Mouse (Mus musculus) intestine, embryonic 15.5 days (tissue): Measurements from ENCODE around the gene Nfe2. TPM values are rescaled to one million over a fixed set of nuclear protein-coding genes. Genes with fewer than 3 reads are reported as not detected.

Experiments
- ATAC-seq: fragments of 200-750 bp; cut with Nextera tagmentation; 2 replicates; pipeline ENCODE4 v1.8.0; 2017; ENCODE audit warnings: moderate TSS enrichment, moderate library complexity
- H3K27ac ChIP-seq: fragments of 300-500 bp; sonication (generic); 2 replicates; pipeline ENCODE4 v1.5.1; 2015; ENCODE audit warnings: mild to moderate bottlenecking, inconsistent platforms
- H3K27me3 ChIP-seq: fragments of 300-500 bp; sonication (generic); replicated peaks from 2 replicates; pipeline ENCODE4 v1.6.1; 2015; ENCODE audit warnings: inconsistent platforms
- H3K36me3 ChIP-seq: fragments of 300-500 bp; sonication (generic); 2 replicates; pipeline ENCODE4 v1.6.1; 2015; ENCODE audit warnings: inconsistent platforms
- H3K4me1 ChIP-seq: fragments of 300-500 bp; sonication (generic); replicated peaks from 2 replicates; pipeline ENCODE4 v1.6.1; 2015; ENCODE audit warnings: inconsistent platforms
- H3K4me2 ChIP-seq: fragments of 300-500 bp; sonication (generic); replicated peaks from 2 replicates; pipeline ENCODE4 v1.6.1; 2015; ENCODE audit warnings: mild to moderate bottlenecking, inconsistent platforms
- H3K4me3 ChIP-seq: fragments of 300-500 bp; sonication (generic); replicated peaks from 2 replicates; pipeline ENCODE4 v1.5.1; 2015; ENCODE audit warnings: inconsistent platforms
- H3K9ac ChIP-seq: fragments of 300-500 bp; sonication (generic); 2 replicates; pipeline ENCODE4 v1.6.1; 2015; ENCODE audit warnings: inconsistent platforms
- H3K9me3 ChIP-seq: fragments of 300-500 bp; sonication (generic); 2 replicates; pipeline ENCODE4 v1.6.1; 2016; ENCODE audit warnings: inconsistent platforms
- WGBS: fragments of 180-500 bp; shearing (Covaris S2); methylation state at CpG from one replicate; pipeline ENCODE4 v1.1.7; 2015; 5-methylcytosine and 5-hydroxymethylcytosine counted together
- polyA plus RNA-seq: library from polyadenylated mRNA; unstranded; fragments of >200 nt; fragmentation: Nextera tagmentation; extraction: Ambion mirVana; gene quantifications from 2 replicates; pipeline ENCODE4 v1.2.1, GENCODE M21; 2015

The Nfe2 gene
- polyA plus RNA-seq, 1 experiment from 2014 or later, result 3.5 TPM

GRCm38 (mm10) chr15:103300067-103300471, 41.9 kb upstream of the Nfe2 start:
- H3K9ac ChIP-seq, result no peak overlapping the region
- WGBS, result 15% methylated on average over 18 of the region's 18 CpGs
- H3K4me3 ChIP-seq, result no peak overlapping the region
- H3K27ac ChIP-seq, result peak overlapping the region; percentile 79
- peaks cover 17% of the 10 kb centered on the region for H3K36me3 ChIP-seq
- peaks cover 58% of the 10 kb centered on the region for H3K4me1 ChIP-seq
- no peak for ATAC-seq
- H3K4me2 ChIP-seq, result peak overlapping the region; percentile 36
- H3K9me3 ChIP-seq, result no peaks in the 10 kb centered on the region
- H3K27me3 ChIP-seq, result no peaks in the 10 kb centered on the region

- 51% methylated on average over 8 of the region's 8 CpGs for WGBS
- no peak for ATAC-seq
- H3K27ac ChIP-seq, result peak overlapping the region; percentile 63
- H3K9ac ChIP-seq, result no peak overlapping the region
- H3K4me3 ChIP-seq, result no peak overlapping the region
- H3K36me3 ChIP-seq, result peaks cover 17% of the 10 kb centered on the region
- peak overlapping the region; percentile 36 for H3K4me2 ChIP-seq
- no peaks in the 10 kb centered on the region for H3K27me3 ChIP-seq
- H3K4me1 ChIP-seq, result peaks cover 58% of the 10 kb centered on the region
- H3K9me3 ChIP-seq, result no peaks in the 10 kb centered on the region
Observed at GRCm38 (mm10) chr15:103299644-103300043, 41.4 kb upstream of the Nfe2 start.

- no peaks in the 10 kb centered on the region for H3K27me3 ChIP-seq
Observed at GRCm38 (mm10) chr15:103298861-103299616, 40.8 kb upstream of the Nfe2 start.

GRCm38 (mm10) chr15:103298026-103298425, 39.8 kb upstream of the Nfe2 start:
- Histone ChIP-seq H3K9me3 (no peaks in the 10 kb centered on the region), H3K27ac (no peak overlapping the region), H3K27me3 (no peaks in the 10 kb centered on the region), H3K36me3 (peaks cover 18% of the 10 kb centered on the region), H3K9ac (no peak overlapping the region), H3K4me2 (no peak overlapping the region), H3K4me3 (no peak overlapping the region), H3K4me1 (peaks cover 42% of the 10 kb centered on the region)
- no peak for ATAC-seq
- WGBS, result 76% methylated on average over 3 of the region's 3 CpGs

More at GRCm38 (mm10) chr15:103298861-103299616, 40.8 kb upstream of the Nfe2 start:
- H3K36me3 ChIP-seq, result peaks cover 17% of the 10 kb centered on the region
- 62% methylated on average over 5 of the region's 5 CpGs for WGBS
- no peak overlapping the region for H3K4me3 ChIP-seq
- H3K4me2 ChIP-seq, result no peak overlapping the region
- no peak overlapping the region for H3K9ac ChIP-seq
- H3K9me3 ChIP-seq, result no peaks in the 10 kb centered on the region
- ATAC-seq, result no peak
- H3K4me1 ChIP-seq, result peaks cover 52% of the 10 kb centered on the region
- H3K27ac ChIP-seq, result peak overlapping the region; percentile 10; the same call in 1 of the 2 replicates

- Histone ChIP-seq H3K4me3 (no peak overlapping the region), H3K9me3 (no peaks in the 10 kb centered on the region), H3K27ac (no peak overlapping the region), H3K4me2 (no peak overlapping the region), H3K27me3 (no peaks in the 10 kb centered on the region), H3K9ac (no peak overlapping the region), H3K36me3 (peaks cover 25% of the 10 kb centered on the region), H3K4me1 (peaks cover 34% of the 10 kb centered on the region)
- 72% methylated on average over 6 of the region's 6 CpGs for WGBS
- no peak for ATAC-seq
Observed at GRCm38 (mm10) chr15:103297313-103297712, 39.1 kb upstream of the Nfe2 start.

GRCm38 (mm10) chr15:103295851-103296250, 37.6 kb upstream of the Nfe2 start:
- Histone ChIP-seq H3K36me3 (peaks cover 32% of the 10 kb centered on the region), H3K9me3 (no peaks in the 10 kb centered on the region), H3K27me3 (no peaks in the 10 kb centered on the region), H3K9ac (no peak overlapping the region), H3K4me2 (no peak overlapping the region), H3K4me3 (no peak overlapping the region), H3K27ac (0 out of 2 replicates have a peak overlapping the region, but pooled peaks have one; percentile 0), H3K4me1 (peaks cover 23% of the 10 kb centered on the region)
- no peak for ATAC-seq
- 32% methylated on average over 5 of the region's 5 CpGs for WGBS

- 0 out of 2 replicates have a peak, but pooled peaks cover 16% of the 10 kb centered on the region for H3K4me1 ChIP-seq
- no peaks in the 10 kb centered on the region for H3K27me3 ChIP-seq
- ATAC-seq, result no peak
- no peak overlapping the region for H3K9ac ChIP-seq
- 85% methylated on average over 2 of the region's 2 CpGs for WGBS
- no peaks in the 10 kb centered on the region for H3K9me3 ChIP-seq
- no peak overlapping the region for H3K4me3 ChIP-seq
- no peak overlapping the region for H3K27ac ChIP-seq
- H3K36me3 ChIP-seq, result peaks cover 32% of the 10 kb centered on the region
- no peak overlapping the region for H3K4me2 ChIP-seq
Observed at GRCm38 (mm10) chr15:103294649-103295048, 36.4 kb upstream of the Nfe2 start.

GRCm38 (mm10) chr15:103293375-103293774, 35.2 kb upstream of the Nfe2 start:
- Histone ChIP-seq H3K9me3 (no peaks in the 10 kb centered on the region), H3K27me3 (no peaks in the 10 kb centered on the region), H3K36me3 (peaks cover 32% of the 10 kb centered on the region), H3K27ac (no peak overlapping the region), H3K4me3 (no peak overlapping the region), H3K4me2 (no peak overlapping the region), H3K4me1 (0 out of 2 replicates have a peak, but pooled peaks cover 8% of the 10 kb centered on the region), H3K9ac (no peak overlapping the region)
- ATAC-seq, result no peak
- 94% methylated on average over 2 of the region's 2 CpGs for WGBS

- no peak for ATAC-seq
- H3K4me1 ChIP-seq, result 0 out of 2 replicates have a peak, but pooled peaks cover 8% of the 10 kb centered on the region
- H3K4me2 ChIP-seq, result no peak overlapping the region
Observed at GRCm38 (mm10) chr15:103292673-103293345, 34.6 kb upstream of the Nfe2 start.

GRCm38 (mm10) chr15:103290843-103291242, 32.6 kb upstream of the Nfe2 start:
- peaks cover 8% of the 10 kb centered on the region; the same call in 1 of the 2 replicates for H3K4me1 ChIP-seq
- 0 out of 2 replicates have a peak overlapping the region, but pooled peaks have one; percentile 13 for H3K27ac ChIP-seq
- H3K36me3 ChIP-seq, result peaks cover 18% of the 10 kb centered on the region
- 69% methylated on average over 9 of the region's 9 CpGs for WGBS
- H3K27me3 ChIP-seq, result no peaks in the 10 kb centered on the region
- no peaks in the 10 kb centered on the region for H3K9me3 ChIP-seq
- H3K4me2 ChIP-seq, result no peak overlapping the region
- no peak overlapping the region for H3K9ac ChIP-seq
- no peak overlapping the region for H3K4me3 ChIP-seq
- no peak for ATAC-seq

More at GRCm38 (mm10) chr15:103292673-103293345, 34.6 kb upstream of the Nfe2 start:
- 87% methylated on average over 4 of the region's 4 CpGs for WGBS
- H3K9me3 ChIP-seq, result no peaks in the 10 kb centered on the region
- H3K9ac ChIP-seq, result no peak overlapping the region
- H3K36me3 ChIP-seq, result peaks cover 32% of the 10 kb centered on the region
- H3K4me3 ChIP-seq, result no peak overlapping the region
- no peak overlapping the region for H3K27ac ChIP-seq
- H3K27me3 ChIP-seq, result no peaks in the 10 kb centered on the region

- Histone ChIP-seq H3K27me3 (no peaks in the 10 kb centered on the region), H3K9ac (no peak overlapping the region), H3K4me2 (no peak overlapping the region), H3K4me3 (no peak overlapping the region), H3K27ac (no peak overlapping the region), H3K36me3 (peaks cover 15% of the 10 kb centered on the region), H3K9me3 (no peaks in the 10 kb centered on the region), H3K4me1 (peaks cover 12% of the 10 kb centered on the region)
- ATAC-seq, result no peak
- 64% methylated on average over 6 of the region's 6 CpGs for WGBS
Observed at GRCm38 (mm10) chr15:103290417-103290816, 32.2 kb upstream of the Nfe2 start.

- no peak for ATAC-seq
- H3K9ac ChIP-seq, result no peak overlapping the region
- H3K36me3 ChIP-seq, result peaks cover 15% of the 10 kb centered on the region
- no peaks in the 10 kb centered on the region for H3K9me3 ChIP-seq
- no peak overlapping the region for H3K4me3 ChIP-seq
- no peak overlapping the region for H3K27ac ChIP-seq
- 44% methylated on average over 5 of the region's 5 CpGs for WGBS
- peaks cover 14% of the 10 kb centered on the region for H3K4me1 ChIP-seq
- H3K4me2 ChIP-seq, result no peak overlapping the region
- H3K27me3 ChIP-seq, result no peaks in the 10 kb centered on the region
Observed at GRCm38 (mm10) chr15:103289600-103289999, 31.4 kb upstream of the Nfe2 start.
